Mouse (Mus musculus): ENCODE measurements around the gene G6pc. TPM values are rescaled to one million over a fixed set of nuclear protein-coding genes. Genes with fewer than 3 reads are reported as not detected.
"Not testable (repeated sequence)": the region's sequence is repeated elsewhere in the genome, so short reads cannot be mapped to it uniquely, and the experiment has no call there.

G6pc gene
- polyA plus RNA-seq (2015; fragmentation: Nextera tagmentation; extraction: Ambion mirVana), result not detected in 2 replicates

DNA sequence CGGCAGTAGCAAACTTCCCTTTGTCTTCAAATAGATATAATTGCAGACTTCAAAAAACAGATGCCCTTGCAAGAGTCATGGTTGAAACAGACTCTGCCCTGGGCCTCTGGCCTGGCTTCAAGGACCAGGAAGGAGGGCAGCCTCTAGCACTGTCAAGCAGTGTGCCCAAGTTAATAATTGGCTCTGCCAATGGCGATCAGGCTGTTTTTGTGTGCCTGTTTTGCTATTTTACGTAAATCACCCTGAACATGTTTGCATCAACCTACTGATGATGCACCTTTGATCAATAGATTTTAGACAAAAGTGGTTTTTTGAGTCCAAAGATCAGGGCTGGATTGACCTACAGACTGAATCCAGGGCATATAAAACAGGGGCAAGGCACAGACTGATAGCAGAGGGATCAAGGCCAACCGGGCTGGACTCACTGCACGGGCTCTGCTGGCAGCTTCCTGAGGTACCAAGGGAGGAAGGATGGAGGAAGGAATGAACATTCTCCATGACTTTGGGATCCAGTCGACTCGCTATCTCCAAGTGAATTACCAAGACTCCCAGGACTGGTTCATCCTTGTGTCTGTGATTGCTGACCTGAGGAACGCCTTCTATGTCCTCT lies at the start of gene G6pc:
Gene G6pc, plus strand, starts transcription at position 236 of the 610 bp plus-strand sequence.
- no peaks in the 10 kb centered on the region for H3K4me1 ChIP-seq (ENCODE audit: control insufficient read depth, insufficient read depth, low read depth, low read length)
- H3K27ac ChIP-seq (ENCODE audit: low read depth, low read length), result no peak within 1 kb of the TSS
- H3K4me3 ChIP-seq (ENCODE audit: low read length), result no peak within 1 kb of the TSS
- no peak within 1 kb of the TSS for H3K9ac ChIP-seq (ENCODE audit: low read depth, low read length)
- no peaks in the 10 kb centered on the region for H3K27me3 ChIP-seq (replicated peaks; ENCODE audit: control insufficient read depth, insufficient read depth, low read length)
- WGBS, result 89% methylated on average over 8 of the region's 8 CpGs
- no peaks in the 10 kb centered on the region for H3K9me3 ChIP-seq (ENCODE audit: control insufficient read depth, low read length)
- H3K36me3 ChIP-seq (ENCODE audit: control insufficient read depth, insufficient read depth, low read length), result no peaks in the 10 kb centered on the region
- H3K4me2 ChIP-seq (ENCODE audit: low read length), result no peak within 1 kb of the TSS
- ATAC-seq, result no peak

- no peak overlapping the region for H3K9ac ChIP-seq (ENCODE audit: low read depth, low read length)
- no peak overlapping the region for H3K27ac ChIP-seq (ENCODE audit: low read depth, low read length)
- H3K9me3 ChIP-seq (ENCODE audit: control insufficient read depth, low read length), result no peaks in the 10 kb centered on the region
- H3K4me1 ChIP-seq (ENCODE audit: control insufficient read depth, insufficient read depth, low read depth, low read length), result no peaks in the 10 kb centered on the region
- no peak overlapping the region for H3K4me3 ChIP-seq (ENCODE audit: low read length)
- WGBS, result 15% methylated on average over 4 of the region's 4 CpGs
- no peaks in the 10 kb centered on the region for H3K27me3 ChIP-seq (replicated peaks; ENCODE audit: control insufficient read depth, insufficient read depth, low read length)
- peaks cover 33% of the 10 kb centered on the region for H3K36me3 ChIP-seq (ENCODE audit: control insufficient read depth, insufficient read depth, low read length)
- ATAC-seq, result peak; percentile 79
- no peak overlapping the region for H3K4me2 ChIP-seq (ENCODE audit: low read length)
Measured at GRCm38 (mm10) chr11:101323609-101324008, 43.8 kb upstream of the G6pc start.

- no peak within 1 kb of the TSS for H3K4me3 ChIP-seq (ENCODE audit: low read length)
- H3K27me3 ChIP-seq (replicated peaks; ENCODE audit: control insufficient read depth, insufficient read depth, low read length), result no peaks in the 10 kb centered on the region
- no peak within 1 kb of the TSS for H3K27ac ChIP-seq (ENCODE audit: low read depth, low read length)
- H3K36me3 ChIP-seq (ENCODE audit: control insufficient read depth, insufficient read depth, low read length), result peaks cover 29% of the 10 kb centered on the region
- no peaks in the 10 kb centered on the region for H3K9me3 ChIP-seq (ENCODE audit: control insufficient read depth, low read length)
- H3K9ac ChIP-seq (ENCODE audit: low read depth, low read length), result no peak within 1 kb of the TSS
- no peak for ATAC-seq
- WGBS, result 92% methylated on average over 5 of the region's 5 CpGs
- H3K4me2 ChIP-seq (ENCODE audit: low read length), result no peak within 1 kb of the TSS
- H3K4me1 ChIP-seq (ENCODE audit: control insufficient read depth, insufficient read depth, low read depth, low read length), result no peaks in the 10 kb centered on the region
Measured at GRCm38 (mm10) chr11:101324763-101325162, 42.6 kb upstream of the G6pc start, which contains the start of gene Aoc2. TSS of gene Aoc2 (plus strand) at chr11:101325063.

DNA sequence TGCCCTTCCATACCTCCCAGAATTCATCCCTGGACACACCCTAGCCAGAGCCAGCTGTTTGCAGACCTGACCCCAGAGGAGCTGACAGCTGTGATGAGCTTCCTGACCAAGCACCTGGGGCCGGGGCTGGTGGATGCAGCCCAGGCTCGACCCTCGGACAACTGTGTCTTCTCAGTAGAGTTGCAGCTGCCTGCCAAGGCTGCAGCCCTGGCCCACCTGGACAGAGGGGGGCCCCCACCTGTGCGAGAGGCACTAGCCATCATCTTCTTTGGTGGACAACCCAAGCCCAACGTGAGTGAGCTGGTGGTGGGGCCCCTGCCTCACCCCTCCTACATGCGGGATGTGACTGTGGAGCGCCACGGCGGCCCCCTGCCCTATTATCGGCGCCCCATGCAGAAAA lies 42.2 kb upstream of the G6pc start:
- not testable (repeated sequence) for H3K27me3 ChIP-seq (replicated peaks; ENCODE audit: control insufficient read depth, insufficient read depth, low read length); H3K9me3 ChIP-seq (ENCODE audit: control insufficient read depth, low read length); H3K4me1 ChIP-seq (ENCODE audit: control insufficient read depth, insufficient read depth, low read depth, low read length); H3K27ac ChIP-seq (ENCODE audit: low read depth, low read length); H3K4me2 ChIP-seq (ENCODE audit: low read length); ATAC-seq; H3K4me3 ChIP-seq (ENCODE audit: low read length); H3K9ac ChIP-seq (ENCODE audit: low read depth, low read length)
- 94% methylated on average over 11 of the region's 11 CpGs for WGBS
- peaks cover 28% of the 10 kb centered on the region for H3K36me3 ChIP-seq (ENCODE audit: control insufficient read depth, insufficient read depth, low read length)

DNA sequence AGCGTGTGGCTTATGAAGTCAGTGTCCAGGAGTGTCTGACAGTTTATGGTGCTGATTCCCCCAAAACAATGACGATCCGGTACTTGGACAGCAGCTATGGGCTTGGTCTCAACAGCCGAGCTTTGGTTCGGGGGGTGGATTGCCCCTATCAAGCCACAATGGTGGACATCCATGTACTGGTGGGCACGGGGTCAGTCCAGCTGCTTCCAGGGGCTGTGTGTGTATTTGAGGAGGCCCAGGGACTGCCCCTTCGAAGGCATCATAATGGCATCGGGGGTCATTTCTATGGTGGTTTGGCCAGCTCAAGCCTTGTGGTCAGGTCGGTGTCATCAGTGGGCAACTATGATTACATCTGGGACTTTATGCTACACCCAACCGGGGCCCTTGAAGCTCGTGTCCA lies 41.2 kb upstream of the G6pc start:
- no peak overlapping the region for H3K9ac ChIP-seq (ENCODE audit: low read depth, low read length)
- no peaks in the 10 kb centered on the region for H3K9me3 ChIP-seq (ENCODE audit: control insufficient read depth, low read length)
- ATAC-seq, result no peak
- H3K4me2 ChIP-seq (ENCODE audit: low read length), result no peak overlapping the region
- no peak overlapping the region for H3K4me3 ChIP-seq (ENCODE audit: low read length)
- 90% methylated on average over 11 of the region's 11 CpGs for WGBS
- H3K27me3 ChIP-seq (replicated peaks; ENCODE audit: control insufficient read depth, insufficient read depth, low read length), result no peaks in the 10 kb centered on the region
- no peaks in the 10 kb centered on the region for H3K4me1 ChIP-seq (ENCODE audit: control insufficient read depth, insufficient read depth, low read depth, low read length)
- H3K36me3 ChIP-seq (ENCODE audit: control insufficient read depth, insufficient read depth, low read length), result peaks cover 21% of the 10 kb centered on the region
- H3K27ac ChIP-seq (ENCODE audit: low read depth, low read length), result no peak overlapping the region

GRCm38 (mm10) chr11:101327311-101327710 lies 40.0 kb upstream of the G6pc start:
- H3K9ac ChIP-seq (ENCODE audit: low read depth, low read length), result no peak overlapping the region
- H3K4me2 ChIP-seq (ENCODE audit: low read length), result no peak overlapping the region

DNA sequence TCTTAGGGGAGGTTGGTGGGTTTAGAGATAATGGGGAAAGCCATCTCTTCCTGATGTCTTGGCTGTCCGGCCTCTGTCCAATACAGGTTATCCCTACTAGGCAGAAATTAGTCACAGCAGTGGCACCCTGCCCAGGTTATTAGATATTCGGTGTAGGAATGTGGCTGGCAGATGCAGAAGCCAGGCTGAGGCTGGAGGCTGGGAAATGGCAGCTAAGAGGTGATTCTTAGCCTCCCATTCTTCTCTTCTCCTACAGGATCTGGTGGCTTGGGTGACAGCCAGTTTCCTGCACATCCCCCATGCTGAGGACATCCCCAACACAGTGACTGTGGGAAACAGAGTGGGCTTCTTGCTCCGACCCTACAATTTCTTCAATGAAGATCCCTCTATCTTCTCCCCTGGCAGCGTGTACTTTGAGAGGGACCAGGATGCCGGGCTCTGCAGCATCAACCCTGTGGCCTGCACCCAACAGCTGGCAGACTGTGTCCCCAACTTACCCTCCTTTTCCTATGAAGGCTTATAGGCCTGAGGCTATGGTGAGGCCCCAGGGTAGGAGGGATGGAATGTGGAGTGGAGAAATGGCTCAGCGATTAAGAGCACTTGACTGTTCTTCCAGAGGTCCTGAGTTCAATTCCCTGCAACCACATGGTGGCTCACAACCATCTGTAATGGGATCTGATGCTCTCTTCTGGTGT lies 38.3 kb upstream of the G6pc start:
- no peak overlapping the region for H3K9ac ChIP-seq (ENCODE audit: low read depth, low read length)
- H3K27ac ChIP-seq (ENCODE audit: low read depth, low read length), result no peak overlapping the region
- peaks cover 6% of the 10 kb centered on the region; the same call in 1 of the 2 replicates for H3K36me3 ChIP-seq (ENCODE audit: control insufficient read depth, insufficient read depth, low read length)
- no peak overlapping the region for H3K4me3 ChIP-seq (ENCODE audit: low read length)
- no peaks in the 10 kb centered on the region for H3K4me1 ChIP-seq (ENCODE audit: control insufficient read depth, insufficient read depth, low read depth, low read length)
- ATAC-seq, result no peak
- no peaks in the 10 kb centered on the region for H3K9me3 ChIP-seq (ENCODE audit: control insufficient read depth, low read length)
- H3K27me3 ChIP-seq (replicated peaks; ENCODE audit: control insufficient read depth, insufficient read depth, low read length), result no peaks in the 10 kb centered on the region
- WGBS, result 72% methylated on average over 6 of the region's 6 CpGs
- H3K4me2 ChIP-seq (ENCODE audit: low read length), result no peak overlapping the region

More at GRCm38 (mm10) chr11:101327311-101327710, 40.0 kb upstream of the G6pc start:
- Histone ChIP-seq H3K27ac (ENCODE audit: low read depth, low read length) (no peak overlapping the region), H3K9me3 (ENCODE audit: control insufficient read depth, low read length) (no peaks in the 10 kb centered on the region), H3K36me3 (ENCODE audit: control insufficient read depth, insufficient read depth, low read length) (peaks cover 13% of the 10 kb centered on the region; the same call in 1 of the 2 replicates), H3K27me3 (replicated peaks; ENCODE audit: control insufficient read depth, insufficient read depth, low read length) (no peaks in the 10 kb centered on the region), H3K4me1 (ENCODE audit: control insufficient read depth, insufficient read depth, low read depth, low read length) (no peaks in the 10 kb centered on the region), H3K4me3 (ENCODE audit: low read length) (no peak overlapping the region)
- no peak for ATAC-seq
- WGBS, result 44% methylated on average over 3 of the region's 3 CpGs

DNA sequence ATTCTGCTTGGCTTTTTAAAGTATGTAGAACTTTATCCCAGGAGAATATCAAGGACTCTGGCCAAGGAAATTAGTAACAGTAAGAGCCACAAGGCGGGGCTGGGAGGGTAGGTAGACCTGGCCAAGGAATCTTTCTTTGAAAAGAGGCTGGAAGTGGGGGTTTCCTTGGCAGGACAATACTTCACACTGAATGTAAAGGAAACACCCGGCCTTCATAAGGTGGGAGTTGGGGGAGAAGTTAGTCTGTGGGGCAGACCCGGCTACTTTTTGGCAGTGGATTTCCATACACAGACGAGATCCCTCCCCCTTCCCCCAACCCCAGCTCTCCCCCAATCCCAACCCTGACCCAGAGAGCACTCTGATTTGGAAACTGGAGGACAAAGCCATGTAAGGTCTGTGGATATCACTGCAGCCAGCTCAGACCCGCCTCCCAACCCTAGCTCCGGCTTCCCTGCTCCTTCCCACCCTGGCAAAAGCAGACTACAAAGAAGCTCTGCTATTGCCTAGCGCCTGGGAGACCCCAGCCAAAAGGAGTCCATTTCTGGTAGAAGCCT lies 36.9 kb upstream of the G6pc start, which contains the start of gene Aoc3:
Gene Aoc3, plus strand, starts transcription at position 235 of the 554 bp plus-strand sequence.
- Histone ChIP-seq H3K4me2 (ENCODE audit: low read length) (no peak within 1 kb of the TSS), H3K36me3 (ENCODE audit: control insufficient read depth, insufficient read depth, low read length) (no peaks in the 10 kb centered on the region), H3K4me1 (ENCODE audit: control insufficient read depth, insufficient read depth, low read depth, low read length) (no peaks in the 10 kb centered on the region), H3K27ac (ENCODE audit: low read depth, low read length) (no peak within 1 kb of the TSS), H3K4me3 (ENCODE audit: low read length) (no peak within 1 kb of the TSS), H3K9me3 (ENCODE audit: control insufficient read depth, low read length) (no peaks in the 10 kb centered on the region), H3K27me3 (replicated peaks; ENCODE audit: control insufficient read depth, insufficient read depth, low read length) (no peaks in the 10 kb centered on the region), H3K9ac (ENCODE audit: low read depth, low read length) (no peak within 1 kb of the TSS)
- ATAC-seq, result no peak
- 67% methylated on average over 7 of the region's 7 CpGs for WGBS

GRCm38 (mm10) chr11:101330961-101331360 lies 36.4 kb upstream of the G6pc start:
- not testable (repeated sequence) for H3K9me3 ChIP-seq (ENCODE audit: control insufficient read depth, low read length); ATAC-seq; H3K9ac ChIP-seq (ENCODE audit: low read depth, low read length); H3K27me3 ChIP-seq (replicated peaks; ENCODE audit: control insufficient read depth, insufficient read depth, low read length); H3K4me2 ChIP-seq (ENCODE audit: low read length); H3K36me3 ChIP-seq (ENCODE audit: control insufficient read depth, insufficient read depth, low read length); H3K4me1 ChIP-seq (ENCODE audit: control insufficient read depth, insufficient read depth, low read depth, low read length); H3K4me3 ChIP-seq (ENCODE audit: low read length); H3K27ac ChIP-seq (ENCODE audit: low read depth, low read length)
- WGBS, result 76% methylated on average over 6 of the region's 6 CpGs
